Mouse (Mus musculus): Measurements from ENCODE around the gene Itga9. TPM values are rescaled to one million over a fixed set of nuclear protein-coding genes. Genes with fewer than 3 reads are reported as not detected.

The Itga9 gene
- polyA plus RNA-seq, 2 experiments = 1.4 to 2.8 TPM

- ATAC-seq (ENCODE audit: insufficient read depth) = no peak
- no peak for DNase-seq (ENCODE audit: low read depth in 3 of 3, low spot score in 3 of 3)
- 63% methylated on average over 6 of the region's 6 CpGs for WGBS (ENCODE audit: insufficient replicate concordance)
- no peaks in the 10 kb centered on the region for H3K27me3 ChIP-seq (ENCODE audit: control insufficient read depth, insufficient read depth, low read length)
- no peaks in the 10 kb centered on the region for H3K9me3 ChIP-seq (ENCODE audit: control insufficient read depth, low read length)
- no peak overlapping the region for H3K27ac ChIP-seq
- H3K36me3 ChIP-seq (replicated peaks; ENCODE audit: control insufficient read depth, insufficient read depth, low read depth) = no peaks in the 10 kb centered on the region
- H3K4me1 ChIP-seq (replicated peaks; ENCODE audit: control insufficient read depth in 2 of 2, insufficient read depth in 2 of 2, low read length in 1 of 2) = no peaks in the 10 kb centered on the region
- no peak overlapping the region for H3K9ac ChIP-seq (replicated peaks)
- H3K4me3 ChIP-seq (ENCODE audit: insufficient read depth in 1 of 2, low read depth in 2 of 2, low read length in 2 of 2) = no peak overlapping the region
- no peak overlapping the region for H3K4me2 ChIP-seq (ENCODE audit: low read depth)
- no peak for TF ChIP-seq EP300 (IDR thresholded peaks at IDR 0.05; ENCODE audit: low read depth)
- no peak for TF ChIP-seq CTCF (IDR thresholded peaks at IDR 0.05; ENCODE audit: low read depth)
These were observed 15.2 kb downstream of the Itga9 start for GRCm38 (mm10) chr9:118621691-118622090.

- Histone ChIP-seq H3K4me1 (replicated peaks; ENCODE audit: control insufficient read depth in 2 of 2, insufficient read depth in 2 of 2, low read length in 1 of 2) (no peaks in the 10 kb centered on the region), H3K27ac (no peak overlapping the region), H3K4me2 (ENCODE audit: low read depth) (no peak overlapping the region), H3K9ac (replicated peaks) (no peak overlapping the region), H3K9me3 (ENCODE audit: control insufficient read depth, low read length) (no peaks in the 10 kb centered on the region), H3K36me3 (replicated peaks; ENCODE audit: control insufficient read depth, insufficient read depth, low read depth) (no peaks in the 10 kb centered on the region), H3K4me3 (ENCODE audit: insufficient read depth in 1 of 2, low read depth in 2 of 2, low read length in 2 of 2) (no peak overlapping the region), H3K27me3 (ENCODE audit: control insufficient read depth, insufficient read depth, low read length) (no peaks in the 10 kb centered on the region)
- TF ChIP-seq CTCF (IDR thresholded peaks at IDR 0.05; ENCODE audit: low read depth) = no peak
- TF ChIP-seq EP300 (IDR thresholded peaks at IDR 0.05; ENCODE audit: low read depth) = no peak
- 71% methylated on average over 18 of the region's 18 CpGs for WGBS (ENCODE audit: insufficient replicate concordance)
- ATAC-seq (ENCODE audit: insufficient read depth) (no peak), DNase-seq (ENCODE audit: low read depth in 3 of 3, low spot score in 3 of 3) (no peak)
These were observed 16.1 kb downstream of the Itga9 start for GRCm38 (mm10) chr9:118622376-118623166.

GRCm38 (mm10) chr9:118623483-118623882 lies 17.0 kb downstream of the Itga9 start:
- TF ChIP-seq EP300 (IDR thresholded peaks at IDR 0.05; ENCODE audit: low read depth) (no peak), CTCF (IDR thresholded peaks at IDR 0.05; ENCODE audit: low read depth) (no peak)
- Histone ChIP-seq H3K4me2 (ENCODE audit: low read depth) (no peak overlapping the region), H3K9me3 (ENCODE audit: control insufficient read depth, low read length) (no peaks in the 10 kb centered on the region), H3K9ac (replicated peaks) (no peak overlapping the region), H3K36me3 (replicated peaks; ENCODE audit: control insufficient read depth, insufficient read depth, low read depth) (no peaks in the 10 kb centered on the region), H3K4me1 (replicated peaks; ENCODE audit: control insufficient read depth in 2 of 2, insufficient read depth in 2 of 2, low read length in 1 of 2) (no peaks in the 10 kb centered on the region), H3K4me3 (ENCODE audit: insufficient read depth in 1 of 2, low read depth in 2 of 2, low read length in 2 of 2) (no peak overlapping the region), H3K27me3 (ENCODE audit: control insufficient read depth, insufficient read depth, low read length) (no peaks in the 10 kb centered on the region), H3K27ac (no peak overlapping the region)
- 46% methylated on average over 9 of the region's 9 CpGs for WGBS (ENCODE audit: insufficient replicate concordance)
- DNase-seq (ENCODE audit: low read depth in 3 of 3, low spot score in 3 of 3) (no peak), ATAC-seq (ENCODE audit: insufficient read depth) (no peak)

DNA sequence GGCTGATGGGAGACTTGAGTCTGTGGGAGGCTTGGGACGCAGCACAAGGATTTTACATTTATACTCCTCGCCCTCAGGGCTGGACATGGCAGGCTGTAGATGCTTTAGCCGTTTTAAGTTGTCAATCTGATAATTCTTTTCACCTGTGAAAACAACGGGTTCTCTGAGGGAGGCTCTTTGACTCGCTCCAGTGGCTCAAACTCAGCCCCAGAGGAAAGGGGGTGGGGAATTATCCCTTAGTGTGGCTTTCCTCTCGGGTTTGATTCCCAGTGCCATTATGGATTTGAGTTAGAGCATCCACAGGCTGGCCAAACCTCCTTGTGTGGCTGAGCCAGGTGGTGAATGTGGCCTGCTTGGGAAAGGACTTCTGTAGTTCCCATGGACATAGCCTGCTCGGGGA lies 17.7 kb downstream of the Itga9 start:
- TF ChIP-seq CTCF (IDR thresholded peaks at IDR 0.05; ENCODE audit: low read depth) = no peak
- no peak for TF ChIP-seq EP300 (IDR thresholded peaks at IDR 0.05; ENCODE audit: low read depth)
- DNase-seq (ENCODE audit: low read depth in 3 of 3, low spot score in 3 of 3) = no peak
- 54% methylated on average over 7 of the region's 7 CpGs for WGBS (ENCODE audit: insufficient replicate concordance)

GRCm38 (mm10) chr9:118629763-118630379 lies 23.4 kb downstream of the Itga9 start:
- DNase-seq (ENCODE audit: low read depth in 3 of 3, low spot score in 3 of 3) (no peak), ATAC-seq (ENCODE audit: insufficient read depth) (no peak)
- no peak for TF ChIP-seq EP300 (IDR thresholded peaks at IDR 0.05; ENCODE audit: low read depth)
- TF ChIP-seq CTCF (IDR thresholded peaks at IDR 0.05; ENCODE audit: low read depth) = no peak
- H3K27me3 ChIP-seq (ENCODE audit: control insufficient read depth, insufficient read depth, low read length) = no peaks in the 10 kb centered on the region
- no peaks in the 10 kb centered on the region for H3K9me3 ChIP-seq (ENCODE audit: control insufficient read depth, low read length)
- H3K36me3 ChIP-seq (replicated peaks; ENCODE audit: control insufficient read depth, insufficient read depth, low read depth) = no peaks in the 10 kb centered on the region
- peaks cover 2 to 10% of the 10 kb centered on the region in 2 experiments; a peak in 2 of 4 replicates for H3K4me1 ChIP-seq (replicated peaks; ENCODE audit: control insufficient read depth in 2 of 2, insufficient read depth in 2 of 2, low read length in 1 of 2)
- WGBS (ENCODE audit: insufficient replicate concordance) = 55% methylated on average over 6 of the region's 6 CpGs
- H3K9ac ChIP-seq (replicated peaks) = no peak overlapping the region
- H3K27ac ChIP-seq = no peak overlapping the region
- H3K4me2 ChIP-seq (ENCODE audit: low read depth) = no peak overlapping the region
- no peak overlapping the region for H3K4me3 ChIP-seq (ENCODE audit: insufficient read depth in 1 of 2, low read depth in 2 of 2, low read length in 2 of 2)

More for the DNA sequence above, 17.7 kb downstream of the Itga9 start:
- no peaks in the 10 kb centered on the region for H3K36me3 ChIP-seq (replicated peaks; ENCODE audit: control insufficient read depth, insufficient read depth, low read depth)
- H3K4me2 ChIP-seq (ENCODE audit: low read depth) = no peak overlapping the region
- ATAC-seq (ENCODE audit: insufficient read depth) = no peak
- no peaks in the 10 kb centered on the region for H3K9me3 ChIP-seq (ENCODE audit: control insufficient read depth, low read length)
- H3K4me3 ChIP-seq (ENCODE audit: insufficient read depth in 1 of 2, low read depth in 2 of 2, low read length in 2 of 2) = no peak overlapping the region
- no peak overlapping the region for H3K9ac ChIP-seq (replicated peaks)
- no peak overlapping the region for H3K27ac ChIP-seq
- no peaks in the 10 kb centered on the region for H3K27me3 ChIP-seq (ENCODE audit: control insufficient read depth, insufficient read depth, low read length)
- no peaks in the 10 kb centered on the region for H3K4me1 ChIP-seq (replicated peaks; ENCODE audit: control insufficient read depth in 2 of 2, insufficient read depth in 2 of 2, low read length in 1 of 2)

Data from liver, embryonic 14.5 days (tissue).